Mouse (Mus musculus): ENCODE measurements at regions not wholly inside any gene's neighbourhood (a gene's known extent, or its start where the extent isn't known, plus 50 kb on each side); places are given as distances from the start of the nearest gene placed in this dataset.

DNA sequence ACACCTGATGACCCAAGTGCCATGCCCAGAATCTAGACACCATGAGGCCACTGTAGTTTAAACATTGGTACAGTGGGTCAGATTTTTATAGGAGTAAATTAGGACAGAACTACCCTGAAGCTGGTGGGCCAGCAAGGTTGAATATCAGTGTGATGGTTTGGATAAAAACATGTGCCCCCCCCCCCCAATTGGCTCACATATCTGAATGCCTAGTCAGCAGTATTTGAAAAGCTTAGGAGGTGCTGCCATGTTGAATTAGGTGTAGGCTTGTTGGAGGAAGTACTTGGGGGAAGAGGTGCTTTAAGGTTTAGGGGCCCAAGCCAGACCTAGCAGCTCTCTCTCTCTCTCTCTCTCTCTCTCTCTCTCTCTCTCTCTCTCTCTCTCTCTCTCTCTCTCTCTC is 66.2 kb upstream of the Klf3 start:
- Histone ChIP-seq H3K27me3 (ENCODE audit: control insufficient read depth, insufficient read depth, low read length, poor library complexity, severe bottlenecking) (no peaks in the 10 kb centered on the region), H3K9ac (ENCODE audit: low read depth, poor library complexity, severe bottlenecking) (no peak overlapping the region)
- TF ChIP-seq CTCF (IDR thresholded peaks at IDR 0.05; ENCODE audit: low read depth, low read length) (no peak), EP300 (IDR thresholded peaks at IDR 0.05; ENCODE audit: insufficient read depth, low read depth, low read length) (no peak), POLR2A (IDR thresholded peaks at IDR 0.05; ENCODE audit: insufficient read depth, low read length) (no peak)

DNA sequence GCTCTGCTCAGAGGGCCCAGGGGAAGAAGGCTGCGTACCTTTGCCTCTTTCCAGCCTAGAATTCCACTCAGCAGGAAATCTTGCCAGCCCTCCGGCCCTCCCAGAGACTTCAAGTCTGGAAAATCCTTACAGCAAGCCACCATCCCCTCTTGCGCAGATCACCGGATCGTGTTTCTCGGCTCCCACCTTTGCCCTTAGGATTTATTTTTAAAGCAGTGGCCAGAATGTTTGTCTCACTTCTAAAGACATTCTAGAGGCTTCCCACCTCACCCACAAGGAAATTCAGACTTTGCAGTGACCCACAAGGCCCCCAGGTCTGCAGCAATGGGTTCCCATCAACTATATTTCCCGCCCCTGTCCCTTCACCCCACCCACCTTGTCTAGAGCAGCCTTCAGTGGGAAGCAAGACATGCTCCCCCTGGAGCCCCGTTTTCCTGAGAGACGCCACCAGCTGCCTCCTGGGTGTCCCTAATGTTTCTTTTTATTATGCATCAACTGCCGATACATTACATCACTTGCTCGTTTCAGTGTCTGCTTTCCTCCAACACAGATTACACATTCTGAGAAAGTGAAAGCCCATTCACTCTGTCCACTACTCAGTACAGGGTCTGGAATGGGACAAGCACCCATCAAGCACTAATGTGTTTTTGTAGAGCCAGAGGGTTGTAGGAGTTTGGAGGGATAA is 65.0 kb upstream of the Klf3 start:
- no peaks in the 10 kb centered on the region for H3K4me1 ChIP-seq (ENCODE audit: control insufficient read depth, insufficient read depth, low read length)
- no peaks in the 10 kb centered on the region for H3K27me3 ChIP-seq (ENCODE audit: control insufficient read depth, insufficient read depth, low read length, poor library complexity, severe bottlenecking)
- H3K9ac ChIP-seq (ENCODE audit: low read depth, poor library complexity, severe bottlenecking), result no peak overlapping the region
- H3K9me3 ChIP-seq (replicated peaks; ENCODE audit: control insufficient read depth, insufficient read depth, low read length, poor library complexity, severe bottlenecking), result no peaks in the 10 kb centered on the region
- H3K36me3 ChIP-seq (ENCODE audit: control insufficient read depth, insufficient read depth, low read length, poor library complexity, severe bottlenecking), result no peaks in the 10 kb centered on the region
- peak overlapping the region; percentile 70 for H3K27ac ChIP-seq (ENCODE audit: insufficient read depth, low read length)
- H3K4me3 ChIP-seq (ENCODE audit: low read depth, low read length), result no peak overlapping the region
- no peak for TF ChIP-seq POLR2A (IDR thresholded peaks at IDR 0.05; ENCODE audit: insufficient read depth, low read length)

More for the DNA sequence above, 66.2 kb upstream of the Klf3 start:
- H3K27ac ChIP-seq (ENCODE audit: insufficient read depth, low read length), result no peak overlapping the region
- no peaks in the 10 kb centered on the region for H3K4me1 ChIP-seq (ENCODE audit: control insufficient read depth, insufficient read depth, low read length)
- H3K9me3 ChIP-seq (replicated peaks; ENCODE audit: control insufficient read depth, insufficient read depth, low read length, poor library complexity, severe bottlenecking), result no peaks in the 10 kb centered on the region
- no peak overlapping the region for H3K4me3 ChIP-seq (ENCODE audit: low read depth, low read length)
- no peaks in the 10 kb centered on the region for H3K36me3 ChIP-seq (ENCODE audit: control insufficient read depth, insufficient read depth, low read length, poor library complexity, severe bottlenecking)

DNA sequence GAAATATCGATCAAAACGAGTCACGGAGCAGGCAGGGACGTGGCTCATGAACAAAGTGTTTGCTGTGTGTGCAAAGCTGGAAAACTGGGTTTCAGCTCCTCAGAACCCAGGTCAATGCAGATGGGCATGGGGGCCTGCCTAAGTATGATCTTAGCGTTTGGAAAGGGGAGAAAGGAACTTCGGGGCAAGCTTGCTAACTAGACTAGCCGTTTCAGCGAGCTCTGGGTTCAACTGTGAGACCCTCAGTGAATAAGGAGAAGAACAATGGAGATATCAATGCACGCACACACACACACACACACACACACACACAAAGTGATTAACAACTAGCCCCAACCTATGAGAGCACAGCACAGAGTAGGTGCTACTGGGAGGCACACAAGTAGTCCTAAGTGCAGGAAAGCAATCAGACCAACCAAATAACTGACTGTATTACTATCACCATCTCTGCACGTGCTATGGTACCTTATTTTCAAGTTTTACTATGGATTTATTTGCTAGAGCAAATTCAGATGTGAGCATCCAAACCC is 64.3 kb upstream of the Klf3 start:
- no peaks in the 10 kb centered on the region for H3K4me1 ChIP-seq (ENCODE audit: control insufficient read depth, insufficient read depth, low read length)
- H3K9ac ChIP-seq (ENCODE audit: low read depth, poor library complexity, severe bottlenecking), result no peak overlapping the region
- TF ChIP-seq POLR2A (IDR thresholded peaks at IDR 0.05; ENCODE audit: insufficient read depth, low read length) (no peak), EP300 (IDR thresholded peaks at IDR 0.05; ENCODE audit: insufficient read depth, low read depth, low read length) (no peak), CTCF (IDR thresholded peaks at IDR 0.05; ENCODE audit: low read depth, low read length) (no peak)
- H3K27me3 ChIP-seq (ENCODE audit: control insufficient read depth, insufficient read depth, low read length, poor library complexity, severe bottlenecking), result no peaks in the 10 kb centered on the region
- H3K4me3 ChIP-seq (ENCODE audit: low read depth, low read length), result no peak overlapping the region
- H3K27ac ChIP-seq (ENCODE audit: insufficient read depth, low read length), result peak overlapping the region; percentile 70
- H3K9me3 ChIP-seq (replicated peaks; ENCODE audit: control insufficient read depth, insufficient read depth, low read length, poor library complexity, severe bottlenecking), result no peaks in the 10 kb centered on the region
- H3K36me3 ChIP-seq (ENCODE audit: control insufficient read depth, insufficient read depth, low read length, poor library complexity, severe bottlenecking), result no peaks in the 10 kb centered on the region

DNA sequence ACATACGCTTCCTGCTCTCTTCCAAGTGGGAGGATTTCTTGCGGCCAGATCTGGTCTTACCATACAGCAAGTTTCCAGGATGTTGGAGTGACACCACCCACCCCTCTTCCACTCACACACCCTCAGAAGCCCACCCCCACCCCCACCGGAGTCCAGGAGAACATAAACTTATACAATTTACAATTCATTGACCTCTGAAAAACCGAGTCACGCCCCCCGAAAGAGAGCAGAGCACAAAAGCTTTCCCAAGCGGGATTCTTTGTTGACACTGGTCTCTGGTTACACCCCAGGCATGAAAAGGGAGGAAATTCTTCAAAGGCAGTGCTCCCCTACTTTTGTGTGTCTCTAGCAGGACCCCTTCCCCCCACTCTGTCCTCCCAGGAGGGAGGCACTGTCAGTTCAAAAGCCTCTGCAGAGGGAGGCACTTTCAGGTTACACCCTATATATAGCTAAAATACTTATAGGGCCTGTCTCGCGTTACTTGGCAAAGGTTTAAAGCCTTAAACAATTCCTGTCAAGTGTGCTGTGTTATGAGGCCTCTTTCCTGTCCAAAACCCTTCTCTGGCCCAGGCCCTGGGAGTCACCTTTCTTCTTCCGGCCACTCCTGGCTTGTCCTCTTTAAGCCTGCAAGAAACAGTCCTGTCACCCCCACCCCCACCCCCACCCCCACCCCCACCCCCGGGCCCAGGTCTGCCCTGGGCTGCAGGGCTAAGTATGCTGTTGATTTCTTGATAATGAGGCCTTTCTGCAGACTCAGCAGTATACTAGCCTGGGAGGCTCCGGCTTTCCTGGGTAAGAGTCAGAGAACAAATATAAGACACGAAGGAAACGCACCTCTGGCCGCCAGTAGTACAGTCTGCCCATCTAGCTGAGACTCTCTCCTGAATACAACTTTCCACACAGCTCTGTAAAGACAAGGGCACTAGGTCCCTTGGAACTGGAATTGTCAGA is 63.6 kb upstream of the Klf3 start:
- Histone ChIP-seq H3K27ac (ENCODE audit: insufficient read depth, low read length) (peak overlapping the region; percentile 79), H3K36me3 (ENCODE audit: control insufficient read depth, insufficient read depth, low read length, poor library complexity, severe bottlenecking) (no peaks in the 10 kb centered on the region), H3K4me1 (ENCODE audit: control insufficient read depth, insufficient read depth, low read length) (no peaks in the 10 kb centered on the region), H3K9ac (ENCODE audit: low read depth, poor library complexity, severe bottlenecking) (peak overlapping the region; percentile 21; the same call in 1 of the 2 replicates), H3K4me3 (ENCODE audit: low read depth, low read length) (no peak overlapping the region), H3K27me3 (ENCODE audit: control insufficient read depth, insufficient read depth, low read length, poor library complexity, severe bottlenecking) (no peaks in the 10 kb centered on the region), H3K9me3 (replicated peaks; ENCODE audit: control insufficient read depth, insufficient read depth, low read length, poor library complexity, severe bottlenecking) (no peaks in the 10 kb centered on the region)
- TF ChIP-seq CTCF (IDR thresholded peaks at IDR 0.05; ENCODE audit: low read depth, low read length) (no peak), POLR2A (IDR thresholded peaks at IDR 0.05; ENCODE audit: insufficient read depth, low read length) (no peak), EP300 (IDR thresholded peaks at IDR 0.05; ENCODE audit: insufficient read depth, low read depth, low read length) (peak; percentile 48; the same call in 1 of the 2 replicates)

DNA sequence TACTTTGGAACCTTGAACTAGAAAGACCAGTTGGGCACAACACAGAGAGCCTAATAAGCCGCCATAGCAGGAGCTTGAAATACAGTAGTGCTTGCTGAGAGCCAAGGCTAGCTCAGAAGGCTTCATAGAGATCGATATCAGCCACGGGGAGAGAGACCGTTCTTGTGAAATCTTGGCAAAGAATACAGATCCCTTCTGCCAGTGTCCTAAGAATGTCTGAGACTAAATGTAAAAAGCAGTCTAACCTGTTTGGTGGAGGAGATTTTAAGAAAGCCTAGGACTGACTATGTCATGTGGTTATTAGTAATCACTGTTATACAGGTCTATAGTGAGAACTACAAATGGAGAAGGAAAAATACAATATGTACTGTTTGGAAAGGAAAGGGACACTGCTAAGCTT is 59.1 kb upstream of the Klf3 start:
- Histone ChIP-seq H3K9me3 (replicated peaks; ENCODE audit: control insufficient read depth, insufficient read depth, low read length, poor library complexity, severe bottlenecking) (no peaks in the 10 kb centered on the region), H3K36me3 (ENCODE audit: control insufficient read depth, insufficient read depth, low read length, poor library complexity, severe bottlenecking) (no peaks in the 10 kb centered on the region), H3K4me3 (ENCODE audit: low read depth, low read length) (no peak overlapping the region), H3K4me1 (ENCODE audit: control insufficient read depth, insufficient read depth, low read length) (no peaks in the 10 kb centered on the region), H3K9ac (ENCODE audit: low read depth, poor library complexity, severe bottlenecking) (no peak overlapping the region), H3K27me3 (ENCODE audit: control insufficient read depth, insufficient read depth, low read length, poor library complexity, severe bottlenecking) (no peaks in the 10 kb centered on the region), H3K27ac (ENCODE audit: insufficient read depth, low read length) (no peak overlapping the region)
- TF ChIP-seq POLR2A (IDR thresholded peaks at IDR 0.05; ENCODE audit: insufficient read depth, low read length) (no peak), EP300 (IDR thresholded peaks at IDR 0.05; ENCODE audit: insufficient read depth, low read depth, low read length) (no peak), CTCF (IDR thresholded peaks at IDR 0.05; ENCODE audit: low read depth, low read length) (no peak)

DNA sequence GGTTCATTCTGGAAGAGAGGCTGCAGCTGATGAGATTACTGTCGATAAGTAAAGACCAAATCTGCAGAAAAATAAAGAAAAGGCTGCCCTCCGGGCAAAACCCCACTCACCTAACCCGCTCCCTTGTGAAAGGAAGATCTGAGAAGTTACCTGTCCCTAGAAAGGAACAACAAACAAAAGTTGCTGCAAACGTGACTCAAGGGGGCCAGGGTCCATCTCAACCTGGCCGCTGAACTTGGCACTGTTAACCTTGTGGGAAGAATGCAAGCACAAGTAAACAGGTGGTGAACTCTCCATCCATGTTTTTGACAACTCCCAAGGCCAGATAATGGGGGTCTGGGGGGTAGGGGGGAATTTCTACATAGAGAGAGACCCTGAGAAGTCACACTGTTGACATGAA is 58.7 kb upstream of the Klf3 start:
- Histone ChIP-seq H3K36me3 (ENCODE audit: control insufficient read depth, insufficient read depth, low read length, poor library complexity, severe bottlenecking) (no peaks in the 10 kb centered on the region), H3K27me3 (ENCODE audit: control insufficient read depth, insufficient read depth, low read length, poor library complexity, severe bottlenecking) (no peaks in the 10 kb centered on the region), H3K4me3 (ENCODE audit: low read depth, low read length) (no peak overlapping the region), H3K9me3 (replicated peaks; ENCODE audit: control insufficient read depth, insufficient read depth, low read length, poor library complexity, severe bottlenecking) (no peaks in the 10 kb centered on the region), H3K9ac (ENCODE audit: low read depth, poor library complexity, severe bottlenecking) (no peak overlapping the region), H3K4me1 (ENCODE audit: control insufficient read depth, insufficient read depth, low read length) (no peaks in the 10 kb centered on the region), H3K27ac (ENCODE audit: insufficient read depth, low read length) (no peak overlapping the region)
- TF ChIP-seq CTCF (IDR thresholded peaks at IDR 0.05; ENCODE audit: low read depth, low read length), result no peak
- TF ChIP-seq POLR2A (IDR thresholded peaks at IDR 0.05; ENCODE audit: insufficient read depth, low read length), result no peak
- TF ChIP-seq EP300 (IDR thresholded peaks at IDR 0.05; ENCODE audit: insufficient read depth, low read depth, low read length), result no peak

All from ES-Bruce4 (cell line).